Mouse (Mus musculus) adrenal gland, adult (tissue): ENCODE data around the gene Smim23.

Source experiments
- DNase-seq, 2 experiments: peaks; one replicate each; pipeline ENCODE4 v3.0.0; 2022 to 2023; ENCODE audit warnings: low spot score in 1 of 2; ENCODE audit not compliant: inconsistent age in 2 of 2

The Smim23 gene

GRCm38 (mm10) chr11:32824505-32824904 is at the start of gene Smim23:
Gene Smim23, minus strand, starts transcription at chr11:32824605.
- DNase-seq, result no peak

GRCm38 (mm10) chr11:32868619-32869383 is 44.4 kb upstream of the Smim23 start:
- peak in 1 of 2 experiments; percentile 72 for DNase-seq

- DNase-seq, result no peak
These were observed 40.2 kb upstream of the Smim23 start for GRCm38 (mm10) chr11:32864615-32865014.

- DNase-seq, result peak; percentile 87 to 92
These were observed 33.0 kb upstream of the Smim23 start for GRCm38 (mm10) chr11:32857418-32857879.

- DNase-seq, result peak; percentile 28 to 67
These were observed 22.3 kb upstream of the Smim23 start for GRCm38 (mm10) chr11:32846682-32847222.

- no peak for DNase-seq
These were observed 16.8 kb upstream of the Smim23 start for GRCm38 (mm10) chr11:32841169-32841568.

- DNase-seq, result peak in 1 of 2 experiments; percentile 63
These were observed 15.9 kb upstream of the Smim23 start for GRCm38 (mm10) chr11:32840256-32840655.

GRCm38 (mm10) chr11:32835022-32835421 is 10.6 kb upstream of the Smim23 start:
- no peak for DNase-seq

- DNase-seq, result peak; percentile 29 to 61
These were observed 10.0 kb upstream of the Smim23 start for GRCm38 (mm10) chr11:32834367-32834918.

GRCm38 (mm10) chr11:32817566-32817965 is 6.8 kb downstream of the Smim23 start:
- no peak for DNase-seq

GRCm38 (mm10) chr11:32814286-32814685 is 10.1 kb downstream of the Smim23 start:
- DNase-seq, result no peak

GRCm38 (mm10) chr11:32809091-32809490 is 15.3 kb downstream of the Smim23 start:
- no peak for DNase-seq

- peak; percentile 47 to 81 for DNase-seq
These were observed 18.4 kb downstream of the Smim23 start for GRCm38 (mm10) chr11:32805958-32806357.

- DNase-seq, result peak in 1 of 2 experiments; percentile 55
These were observed 20.7 kb downstream of the Smim23 start for GRCm38 (mm10) chr11:32803658-32804057.

- DNase-seq, result no peak
These were observed 22.7 kb downstream of the Smim23 start for GRCm38 (mm10) chr11:32801715-32802114.

- no peak for DNase-seq
These were observed 23.5 kb downstream of the Smim23 start for GRCm38 (mm10) chr11:32800929-32801375.

- DNase-seq, result no peak
These were observed 26.0 kb downstream of the Smim23 start for GRCm38 (mm10) chr11:32798445-32798844.

- DNase-seq, result peak in 1 of 2 experiments; percentile 46
These were observed 29.5 kb downstream of the Smim23 start for GRCm38 (mm10) chr11:32794759-32795445.

- no peak for DNase-seq
These were observed 38.2 kb downstream of the Smim23 start for GRCm38 (mm10) chr11:32786201-32786600.

- no peak for DNase-seq
These were observed 38.7 kb downstream of the Smim23 start for GRCm38 (mm10) chr11:32785591-32786147.

- DNase-seq, result no peak
These were observed 41.7 kb downstream of the Smim23 start for GRCm38 (mm10) chr11:32782724-32783123.
